Comparison of ENCODE assay signal across 16 mouse cellular contexts in the genomic region with DNA sequence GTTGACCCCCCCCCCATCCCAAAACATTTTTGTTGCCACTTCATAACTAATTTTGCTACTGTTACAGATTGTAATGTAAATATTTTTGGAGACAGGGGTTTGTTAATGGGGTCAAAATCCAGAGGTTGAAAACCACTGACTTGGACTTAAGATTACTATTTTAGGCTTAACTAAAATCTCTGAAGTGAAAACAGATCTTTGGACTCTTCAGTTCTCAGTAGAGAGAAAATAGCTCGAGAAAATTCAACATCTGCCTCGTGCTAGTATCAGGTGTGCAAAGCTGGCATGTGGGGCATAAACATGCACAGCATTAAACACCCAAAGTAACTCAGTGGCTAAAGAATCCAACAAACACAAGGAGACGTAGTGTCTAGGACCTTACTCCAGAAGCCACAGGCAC.
"Had no signal": no experiment of that assay in that cellular context is flagged by ENCODE, and none has a peak within 500 bp of the region (broad histone marks: within the 10 kb centered on the region; RNA-seq: fewer than 3 reads in every experiment).

No protein-coding gene starts in this region.

- H3K4me1 ChIP-seq: megakaryocyte, embryonic 14.5 days; midbrain, embryonic 13.5 days; midbrain, embryonic 15.5 days; neural tube, embryonic 12.5 days; stomach, embryonic 15.5 days had no signal

- H3K4me2 ChIP-seq: lung, embryonic 15.5 days; midbrain, embryonic 11.5 days; midbrain, embryonic 13.5 days; midbrain, embryonic 15.5 days; neural tube, embryonic 12.5 days; stomach, embryonic 15.5 days had no signal

- H3K27me3 ChIP-seq: lung, embryonic 15.5 days; megakaryocyte, embryonic 14.5 days; midbrain, embryonic 13.5 days; midbrain, embryonic 15.5 days; neural tube, embryonic 12.5 days; stomach, embryonic 15.5 days had no signal

- ATAC-seq: lung, postnatal 0 days; midbrain, embryonic 13.5 days; midbrain, embryonic 15.5 days had no signal

- H3K4me3 ChIP-seq: lung, embryonic 15.5 days; megakaryocyte, embryonic 14.5 days; midbrain, embryonic 13.5 days; midbrain, embryonic 15.5 days; neural tube, embryonic 12.5 days; stomach, embryonic 15.5 days had no signal

- H3K27ac ChIP-seq: lung, embryonic 15.5 days; macrophage; midbrain, embryonic 13.5 days; midbrain, embryonic 15.5 days; neural tube, embryonic 12.5 days; stomach, embryonic 15.5 days; stomach, postnatal 0 days had no signal

- H3K36me3 ChIP-seq: lung, embryonic 15.5 days; midbrain, embryonic 13.5 days; midbrain, embryonic 15.5 days; neural tube, embryonic 12.5 days; stomach, embryonic 15.5 days had no signal

- H3K9me3 ChIP-seq: lung, embryonic 15.5 days; megakaryocyte, embryonic 14.5 days; midbrain, embryonic 13.5 days; midbrain, embryonic 15.5 days; neural tube, embryonic 12.5 days; stomach, embryonic 15.5 days had no signal

- H3K9ac ChIP-seq: lung, embryonic 15.5 days; midbrain, embryonic 13.5 days; midbrain, embryonic 15.5 days; neural tube, embryonic 12.5 days; stomach, embryonic 15.5 days had no signal

- DNase-seq: lung, postnatal 14 days; lung, postnatal 36 days; right cerebral cortex, postnatal 14 days; thymus, adult 2 months; thymus, postnatal 25 days; thymus, postnatal 4 days had no signal
